Mouse (Mus musculus) kidney, postnatal 10 days (tissue): ENCODE measurements around the gene Fam71a.
A peak's percentile ranks its signal among the peaks of the same experiment; 100 is the strongest.

ENCODE experiments used
- DNase-seq: peaks from one replicate; pipeline ENCODE4 v3.0.0; 2021; ENCODE audit warnings: mixed read lengths

The Fam71a gene

GRCm38 (mm10) chr1:191164717-191165116 lies at the start of gene Fam71a:
TSS of gene Fam71a (minus strand) at chr1:191164817.
- DNase-seq: no peak

GRCm38 (mm10) chr1:191211096-191211495 lies 46.5 kb upstream of the Fam71a start:
- no peak for DNase-seq

GRCm38 (mm10) chr1:191205791-191206190 lies 41.2 kb upstream of the Fam71a start:
- no peak for DNase-seq

GRCm38 (mm10) chr1:191204876-191205275 lies 40.3 kb upstream of the Fam71a start:
- DNase-seq: no peak

- peak; percentile 52 for DNase-seq
Observed at GRCm38 (mm10) chr1:191203496-191203895, 38.9 kb upstream of the Fam71a start.

GRCm38 (mm10) chr1:191202208-191202952 lies 37.8 kb upstream of the Fam71a start:
- no peak for DNase-seq

GRCm38 (mm10) chr1:191200816-191201602 lies 36.4 kb upstream of the Fam71a start:
- DNase-seq: no peak

GRCm38 (mm10) chr1:191197916-191198315 lies 33.3 kb upstream of the Fam71a start:
- DNase-seq: no peak

GRCm38 (mm10) chr1:191196016-191196415 lies 31.4 kb upstream of the Fam71a start:
- DNase-seq: no peak

- DNase-seq: peak; percentile 65
Observed at GRCm38 (mm10) chr1:191193657-191194424, 29.2 kb upstream of the Fam71a start.

- no peak for DNase-seq
Observed at GRCm38 (mm10) chr1:191192751-191193150, 28.1 kb upstream of the Fam71a start.

GRCm38 (mm10) chr1:191192213-191192612 lies 27.6 kb upstream of the Fam71a start:
- no peak for DNase-seq

- no peak for DNase-seq
Observed at GRCm38 (mm10) chr1:191189671-191190372, 25.2 kb upstream of the Fam71a start.

GRCm38 (mm10) chr1:191186386-191186770 lies 21.8 kb upstream of the Fam71a start:
- peak; percentile 59 for DNase-seq

- peak; percentile 33 for DNase-seq
Observed at GRCm38 (mm10) chr1:191185761-191186385, 21.3 kb upstream of the Fam71a start.

GRCm38 (mm10) chr1:191184841-191185251 lies 20.2 kb upstream of the Fam71a start:
- peak; percentile 52 for DNase-seq

- DNase-seq: peak; percentile 50
Observed at GRCm38 (mm10) chr1:191184066-191184815, 19.6 kb upstream of the Fam71a start.

- DNase-seq: peak; percentile 98
Observed at GRCm38 (mm10) chr1:191183163-191184065, 18.8 kb upstream of the Fam71a start.

GRCm38 (mm10) chr1:191182431-191183162 lies 18.0 kb upstream of the Fam71a start:
- DNase-seq: peak; percentile 85
